Mouse (Mus musculus) MEL (cell line): ENCODE measurements around the gene S1pr3. TPM values are rescaled to one million over a fixed set of nuclear protein-coding genes. Genes with fewer than 3 reads are reported as not detected.

Experiments used
- DNase-seq: peaks from one replicate; pipeline ENCODE4 v3.0.0; 2011; ENCODE audit warnings: low read depth, low spot score
- H3K27ac ChIP-seq: 2 replicates; pipeline ENCODE4 v1.5.1; 2012; ENCODE audit warnings: low read depth, mild to moderate bottlenecking, control low read depth, low read length, moderate library complexity; ENCODE audit not compliant: control insufficient read depth
- H3K27me3 ChIP-seq, 2 experiments: fragments of 150-350 bp in 1 of 2; sonication (generic) in 1 of 2; 2 replicates each; pipeline ENCODE4 v1.6.1; 2012; ENCODE audit warnings: low read length in 2 of 2, mild to moderate bottlenecking in 2 of 2, improper control_type of control experiment in 1 of 2, moderate library complexity in 1 of 2; ENCODE audit not compliant: insufficient read depth in 2 of 2, control insufficient read depth in 1 of 2
- H3K36me3 ChIP-seq, 2 experiments: 2 replicates each; pipeline ENCODE4 v1.6.1; 2012 to 2014; ENCODE audit warnings: low read length in 2 of 2, improper control_type of control experiment in 1 of 2, inconsistent platforms in 1 of 2, mild to moderate bottlenecking in 1 of 2; ENCODE audit not compliant: insufficient read depth in 2 of 2, control insufficient read depth in 1 of 2
- H3K4me1 ChIP-seq, 2 experiments: fragments of 150-350 bp in 1 of 2; sonication (generic) in 1 of 2; 2 replicates each; pipeline ENCODE4 v1.6.1; 2012; ENCODE audit warnings: low read length in 2 of 2, improper control_type of control experiment in 1 of 2, mild to moderate bottlenecking in 1 of 2; ENCODE audit not compliant: insufficient read depth in 2 of 2, control insufficient read depth in 1 of 2
- H3K4me3 ChIP-seq, 2 experiments: fragments of 150-350 bp in 1 of 2; sonication (generic) in 1 of 2; 2 replicates each; pipeline ENCODE4 v1.5.1; 2012; ENCODE audit warnings: low read depth in 2 of 2, low read length in 2 of 2, mild to moderate bottlenecking in 2 of 2, moderate library complexity in 2 of 2, control low read depth in 1 of 2, improper control_type of control experiment in 1 of 2; ENCODE audit not compliant: control insufficient read depth in 1 of 2, insufficient read depth in 1 of 2
- H3K79me2 ChIP-seq: 2 replicates; pipeline ENCODE4 v1.6.1; 2012; ENCODE audit warnings: mild to moderate bottlenecking, low read length, moderate library complexity; ENCODE audit not compliant: control insufficient read depth, poor library complexity, insufficient read depth
- H3K9ac ChIP-seq: 2 replicates; pipeline ENCODE4 v1.6.1; 2012; ENCODE audit warnings: low read depth, mild to moderate bottlenecking, control low read depth, low read length, moderate library complexity; ENCODE audit not compliant: control insufficient read depth, poor library complexity, severe bottlenecking
- H3K9me3 ChIP-seq: fragments of 150-350 bp; sonication (generic); replicated peaks from 2 replicates; pipeline ENCODE4 v1.6.1; 2012; ENCODE audit warnings: mild to moderate bottlenecking, low read length, improper control_type of control experiment, moderate library complexity; ENCODE audit not compliant: insufficient read depth
- CHD1 ChIP-seq: IDR thresholded peaks from 2 replicates; pipeline ENCODE4 v1.6.1; 2012; ENCODE audit warnings: low read depth, mild to moderate bottlenecking, inconsistent platforms, low read length, improper control_type of control experiment
- CHD2 ChIP-seq: IDR thresholded peaks from 2 replicates; pipeline ENCODE4 v1.6.1; 2011; ENCODE audit warnings: low read length, improper control_type of control experiment
- CTCF ChIP-seq, 3 experiments: IDR thresholded peaks in 2 of 3; conservative IDR thresholded peaks in 1 of 3; 2 replicates each; pipeline ENCODE4 v1.5.1; 2011 to 2012; ENCODE audit warnings: low read length in 3 of 3, low read depth in 2 of 3, mild to moderate bottlenecking in 2 of 3, improper control_type of control experiment in 1 of 3, inconsistent platforms in 1 of 3, mixed read lengths in 1 of 3, moderate library complexity in 1 of 3; ENCODE audit not compliant: control insufficient read depth in 1 of 3, insufficient read depth in 1 of 3, poor library complexity in 1 of 3, severe bottlenecking in 1 of 3
- ELF1 ChIP-seq: IDR thresholded peaks from 2 replicates; pipeline ENCODE4 v1.6.1; 2014; ENCODE audit warnings: low read depth, mild to moderate bottlenecking, inconsistent platforms, low read length, improper control_type of control experiment, moderate library complexity
- JUND ChIP-seq: IDR thresholded peaks from 2 replicates; pipeline ENCODE4 v1.6.1; 2011; ENCODE audit warnings: low read depth, mild to moderate bottlenecking, improper control_type of control experiment, low read length
- KAT2A ChIP-seq: conservative IDR thresholded peaks from 2 replicates; pipeline ENCODE4 v1.6.1; 2012; ENCODE audit warnings: low read depth, low read length, improper control_type of control experiment, inconsistent platforms
- MAFK ChIP-seq: IDR thresholded peaks from 2 replicates; pipeline ENCODE4 v1.6.1; 2011; ENCODE audit warnings: low read depth, mild to moderate bottlenecking, low read length, improper control_type of control experiment, borderline replicate concordance
- MAX ChIP-seq: IDR thresholded peaks from 2 replicates; pipeline ENCODE4 v1.6.1; 2011; ENCODE audit warnings: low read length, improper control_type of control experiment
- MEF2A ChIP-seq: IDR thresholded peaks from 2 replicates; pipeline ENCODE4 v1.6.1; 2014; ENCODE audit warnings: low read depth, mild to moderate bottlenecking, inconsistent platforms, low read length, improper control_type of control experiment; ENCODE audit not compliant: poor library complexity, insufficient replicate concordance, severe bottlenecking; ENCODE audit errors: extremely low read depth
- MYB ChIP-seq: IDR thresholded peaks from 2 replicates; pipeline ENCODE4 v1.6.1; 2011; ENCODE audit warnings: mild to moderate bottlenecking, low read depth, low read length, improper control_type of control experiment
- POLR2A ChIP-seq, 2 experiments: IDR thresholded peaks; 2 replicates each; pipeline ENCODE4 v1.6.1; 2011 to 2012; ENCODE audit warnings: low read length in 2 of 2, mild to moderate bottlenecking in 2 of 2, control low read depth in 1 of 2, improper control_type of control experiment in 1 of 2, low read depth in 1 of 2, moderate library complexity in 1 of 2; ENCODE audit not compliant: control insufficient read depth in 1 of 2, insufficient read depth in 1 of 2, poor library complexity in 1 of 2
- POLR2AphosphoS2 ChIP-seq: IDR thresholded peaks from 2 replicates; pipeline ENCODE4 v1.6.1; 2011; ENCODE audit warnings: low read length, improper control_type of control experiment
- POLR2AphosphoS5 ChIP-seq: IDR thresholded peaks from 2 replicates; pipeline ENCODE4 v1.6.1; 2012; ENCODE audit warnings: low read depth, borderline replicate concordance, mild to moderate bottlenecking, inconsistent platforms, low read length, moderate library complexity, mixed read lengths
- RAD21 ChIP-seq: IDR thresholded peaks from 2 replicates; pipeline ENCODE4 v1.6.1; 2011; ENCODE audit warnings: mild to moderate bottlenecking, low read depth, low read length, improper control_type of control experiment
- SIN3A ChIP-seq: IDR thresholded peaks from 2 replicates; pipeline ENCODE4 v1.6.1; 2012; ENCODE audit warnings: low read length, improper control_type of control experiment, inconsistent platforms
- TAL1 ChIP-seq: IDR thresholded peaks from 2 replicates; pipeline ENCODE4 v1.6.1; 2012; ENCODE audit warnings: mild to moderate bottlenecking, inconsistent platforms, low read length, moderate library complexity, mixed read lengths
- ZC3H11A ChIP-seq: IDR thresholded peaks from 2 replicates; pipeline ENCODE4 v1.6.1; 2012; ENCODE audit warnings: low read depth, mild to moderate bottlenecking, inconsistent platforms, low read length, improper control_type of control experiment
- ZKSCAN1 ChIP-seq: IDR thresholded peaks from 2 replicates; pipeline ENCODE4 v1.6.1; 2012; ENCODE audit warnings: low read depth, mild to moderate bottlenecking, inconsistent platforms, low read length, improper control_type of control experiment, moderate library complexity
- ZMIZ1 ChIP-seq: IDR thresholded peaks from 2 replicates; pipeline ENCODE4 v1.6.1; 2012; ENCODE audit warnings: low read depth, mild to moderate bottlenecking, inconsistent platforms, low read length, improper control_type of control experiment, moderate library complexity
- polyA plus RNA-seq, 2 experiments: library from polyadenylated mRNA; stranded (reverse) in 1 of 2; unstranded in 1 of 2; fragments of >175 nt in 1 of 2; fragments of >200 nt in 1 of 2; gene quantifications; 2 replicates each; pipeline versions ENCODE4 v1.2.1 to v1.2.4; 2012; ENCODE audit warnings: low replicate concordance in 2 of 2, low read depth in 1 of 2; ENCODE audit not compliant: insufficient read length in 2 of 2, insufficient read depth in 1 of 2, missing spikeins in 1 of 2
- total RNA-seq: library from RNA; depleted of rRNA; stranded (reverse); fragments of 300-350 nt; gene quantifications from 2 replicates; pipeline ENCODE4 v1.2.3, GENCODE M21; 2012

S1pr3 gene
- total and polyA plus RNA-seq, 3 experiments, result not detected

GRCm38 (mm10) chr13:51400736-51401501 lies 7.5 kb upstream of the S1pr3 start:
- Histone ChIP-seq H3K9me3 (no peaks in the 10 kb centered on the region), H3K4me1 (no peaks in the 10 kb centered on the region), H3K36me3 (no peaks in the 10 kb centered on the region), H3K9ac (no peak overlapping the region), H3K79me2 (no peaks in the 10 kb centered on the region), H3K27ac (no peak overlapping the region), H3K27me3 (no peaks in the 10 kb centered on the region), H3K4me3 (no peak overlapping the region)
- no peak for TF ChIP-seq KAT2A
- TF ChIP-seq TAL1, result no peak
- DNase-seq, result no peak

GRCm38 (mm10) chr13:51404566-51404965 lies 3.9 kb upstream of the S1pr3 start:
- no peak for TF ChIP-seq CTCF (IDR thresholded peaks at IDR 0.05 in 2 of 3, conservative IDR thresholded peaks at IDR 0.05 in 1 of 3; ENCODE audit: control insufficient read depth in 1 of 3, insufficient read depth in 1 of 3, low read depth in 2 of 3, low read length in 3 of 3, poor library complexity in 1 of 3, severe bottlenecking in 1 of 3)
- TF ChIP-seq CHD2, result no peak
- TF ChIP-seq RAD21, result no peak
- TF ChIP-seq MAFK, result no peak
- TF ChIP-seq MAX, result no peak
- TF ChIP-seq MYB, result no peak
- no peak for TF ChIP-seq POLR2A (IDR thresholded peaks at IDR 0.05; ENCODE audit: control insufficient read depth in 1 of 2, insufficient read depth in 1 of 2, low read depth in 1 of 2, low read length in 2 of 2, poor library complexity in 1 of 2)
- TF ChIP-seq POLR2AphosphoS5, result no peak
- no peak for TF ChIP-seq ZC3H11A
- no peak for TF ChIP-seq CHD1
- TF ChIP-seq SIN3A, result no peak
- TF ChIP-seq MEF2A, result no peak
- no peak for TF ChIP-seq POLR2AphosphoS2
- TF ChIP-seq ELF1, result no peak
- no peak for TF ChIP-seq JUND
- no peak for TF ChIP-seq ZMIZ1
- no peak for TF ChIP-seq KAT2A
- no peak for TF ChIP-seq ZKSCAN1
- Histone ChIP-seq H3K27ac (no peak overlapping the region), H3K36me3 (no peaks in the 10 kb centered on the region), H3K9ac (no peak overlapping the region), H3K4me1 (no peaks in the 10 kb centered on the region), H3K27me3 (no peaks in the 10 kb centered on the region), H3K79me2 (no peaks in the 10 kb centered on the region), H3K4me3 (no peak overlapping the region), H3K9me3 (no peaks in the 10 kb centered on the region)
- no peak for DNase-seq
